Mouse (Mus musculus) stomach, postnatal 0 days (tissue): ENCODE measurements around the gene Ptcd3. TPM values are rescaled to one million over a fixed set of nuclear protein-coding genes. Genes with fewer than 3 reads are reported as not detected.

ENCODE experiments used
- ATAC-seq: fragments of 200-750 bp; cut with Nextera tagmentation; 2 replicates; pipeline ENCODE4 v1.8.0; 2017; ENCODE audit not compliant: low FRiP score, low TSS enrichment
- DNase-seq: peaks from one replicate; pipeline ENCODE4 v3.0.0-alpha.2; 2016; ENCODE audit warnings: low spot score
- H3K27ac ChIP-seq: fragments of 300-500 bp; sonication (generic); replicated peaks from 2 replicates; pipeline ENCODE4 v1.5.1; 2014; ENCODE audit warnings: mild to moderate bottlenecking, control low read depth
- H3K27me3 ChIP-seq: fragments of 300-500 bp; sonication (generic); 2 replicates; pipeline ENCODE4 v1.6.1; 2014; ENCODE audit warnings: low read length; ENCODE audit not compliant: control insufficient read depth, insufficient read depth
- H3K36me3 ChIP-seq: fragments of 300-500 bp; sonication (generic); 2 replicates; pipeline ENCODE4 v1.6.1; 2014; ENCODE audit warnings: low read length, mixed read lengths; ENCODE audit not compliant: control insufficient read depth, insufficient read depth
- H3K4me1 ChIP-seq: fragments of 300-500 bp; sonication (generic); replicated peaks from 2 replicates; pipeline ENCODE4 v1.6.1; 2014; ENCODE audit warnings: antibody characterized with exemption; ENCODE audit not compliant: control insufficient read depth, insufficient read depth
- H3K4me2 ChIP-seq: fragments of 300-500 bp; sonication (generic); replicated peaks from 2 replicates; pipeline ENCODE4 v1.6.1; 2014; ENCODE audit warnings: low read depth, mild to moderate bottlenecking, control low read depth, moderate library complexity
- H3K4me3 ChIP-seq: fragments of 300-500 bp; sonication (generic); 2 replicates; pipeline ENCODE4 v1.5.1; 2014; ENCODE audit warnings: low read depth, low read length, control low read depth
- H3K9ac ChIP-seq: fragments of 300-500 bp; sonication (generic); 2 replicates; pipeline ENCODE4 v1.6.1; 2014; ENCODE audit warnings: mild to moderate bottlenecking, low read length, control low read depth, mixed read lengths
- H3K9me3 ChIP-seq: fragments of 300-500 bp; sonication (generic); 2 replicates; pipeline ENCODE4 v1.6.1; 2016; ENCODE audit warnings: low read length; ENCODE audit not compliant: control insufficient read depth
- CTCF ChIP-seq: IDR thresholded peaks from 2 replicates; pipeline ENCODE4 v1.5.1; 2016; ENCODE audit warnings: antibody characterized with exemption, low read depth, mild to moderate bottlenecking, moderate library complexity
- EP300 ChIP-seq: optimal IDR thresholded peaks from 2 replicates; pipeline ENCODE3; 2016; ENCODE audit warnings: antibody characterized with exemption
- WGBS: fragments of 180-500 bp; shearing (Covaris S2); extraction: QIAGEN DNeasy Blood & Tissue Kit; methylation state at CpG from one replicate; pipeline ENCODE4 v1.1.7; 2014; 5-methylcytosine and 5-hydroxymethylcytosine counted together
- polyA plus RNA-seq: library from polyadenylated mRNA; unstranded; fragments of >200 nt; fragmentation: Nextera tagmentation; extraction: Ambion mirVana; gene quantifications from 2 replicates; pipeline ENCODE4 v1.2.1, GENCODE M21; 2015

Ptcd3 gene
- polyA plus RNA-seq, 1 experiment from 2014 or later, result 31.1 TPM

- H3K27ac ChIP-seq, result no peak overlapping the region
- 97% methylated on average over 1 of the region's 1 CpGs for WGBS
- H3K4me1 ChIP-seq, result no peaks in the 10 kb centered on the region
- TF ChIP-seq EP300, result no peak
- TF ChIP-seq CTCF, result no peak
- no peak overlapping the region for H3K4me2 ChIP-seq
- no peak overlapping the region for H3K4me3 ChIP-seq
- H3K27me3 ChIP-seq, result no peaks in the 10 kb centered on the region
- no peaks in the 10 kb centered on the region for H3K9me3 ChIP-seq
- H3K9ac ChIP-seq, result no peak overlapping the region
- DNase-seq (no peak), ATAC-seq (no peak)
- no peaks in the 10 kb centered on the region for H3K36me3 ChIP-seq
Observed at GRCm38 (mm10) chr6:71840597-71841290, 67.8 kb downstream of the Ptcd3 start.

GRCm38 (mm10) chr6:71839815-71840214, 68.7 kb downstream of the Ptcd3 start:
- no peak for TF ChIP-seq CTCF
- no peak for TF ChIP-seq EP300
- H3K9me3 ChIP-seq, result no peaks in the 10 kb centered on the region
- no peak overlapping the region for H3K4me3 ChIP-seq
- ATAC-seq (no peak), DNase-seq (no peak)
- no peaks in the 10 kb centered on the region for H3K27me3 ChIP-seq
- H3K27ac ChIP-seq, result no peak overlapping the region
- H3K36me3 ChIP-seq, result no peaks in the 10 kb centered on the region
- no peak overlapping the region for H3K9ac ChIP-seq
- no peak overlapping the region for H3K4me2 ChIP-seq
- no peaks in the 10 kb centered on the region for H3K4me1 ChIP-seq

- H3K36me3 ChIP-seq, result no peaks in the 10 kb centered on the region
- no peak overlapping the region for H3K9ac ChIP-seq
- H3K4me3 ChIP-seq, result no peak overlapping the region
- TF ChIP-seq EP300 (no peak), CTCF (no peak)
- WGBS, result 66% methylated on average over 2 of the region's 2 CpGs
- H3K4me2 ChIP-seq, result no peak overlapping the region
- H3K9me3 ChIP-seq, result no peaks in the 10 kb centered on the region
- no peak overlapping the region for H3K27ac ChIP-seq
- no peak for ATAC-seq
- DNase-seq, result no peak
- no peaks in the 10 kb centered on the region for H3K27me3 ChIP-seq
- H3K4me1 ChIP-seq, result no peaks in the 10 kb centered on the region
Observed at GRCm38 (mm10) chr6:71836811-71837210, 71.7 kb downstream of the Ptcd3 start.

- TF ChIP-seq EP300 (peak; percentile 28), CTCF (no peak)
- DNase-seq (peak; percentile 96), ATAC-seq (peak; percentile 99)
- H3K4me1 ChIP-seq, result no peaks in the 10 kb centered on the region
- H3K27me3 ChIP-seq, result no peaks in the 10 kb centered on the region
- H3K9ac ChIP-seq, result peak overlapping the region; percentile 91
- peak overlapping the region; percentile 98 for H3K27ac ChIP-seq
- under 1% methylated on average over 20 of the region's 21 CpGs for WGBS
- peak overlapping the region; percentile 93 for H3K4me3 ChIP-seq
- H3K9me3 ChIP-seq, result no peaks in the 10 kb centered on the region
- H3K4me2 ChIP-seq, result peak overlapping the region; percentile 73
- no peaks in the 10 kb centered on the region for H3K36me3 ChIP-seq
Observed at GRCm38 (mm10) chr6:71831581-71831960, 77.0 kb downstream of the Ptcd3 start.

GRCm38 (mm10) chr6:71830690-71831580, 77.6 kb downstream of the Ptcd3 start, which contains the start of gene Immt:
Gene Immt (plus strand): TSS chr6:71831331.
- ATAC-seq, result peak; percentile 99

More at GRCm38 (mm10) chr6:71830690-71831580, 77.6 kb downstream of the Ptcd3 start, which contains the start of gene Immt:
- Histone ChIP-seq H3K9ac (peak within 1 kb of the TSS; percentile 91), H3K4me2 (peak within 1 kb of the TSS; percentile 73), H3K27me3 (no peaks in the 10 kb centered on the region), H3K9me3 (no peaks in the 10 kb centered on the region), H3K36me3 (no peaks in the 10 kb centered on the region), H3K27ac (peak within 1 kb of the TSS; percentile 98), H3K4me3 (peak within 1 kb of the TSS; percentile 93), H3K4me1 (no peaks in the 10 kb centered on the region)
- DNase-seq, result peak; percentile 98
- TF ChIP-seq CTCF, result peak; percentile 33; the same call in 1 of the 2 replicates
- TF ChIP-seq EP300, result peak; percentile 68
- WGBS, result under 1% methylated on average over 62 of the region's 64 CpGs

Other genes starting within 250 kb of the Ptcd3 start
- 6.7 and 7.5 TPM in 2 replicates for gene Reep1, start 201.2 kb downstream of the Ptcd3 start, polyA plus RNA-seq
- 61.4 and 65.2 TPM in 2 replicates for gene Mrpl35, start 81.8 kb downstream of the Ptcd3 start, polyA plus RNA-seq
- gene Immt, start 77.4 kb downstream of the Ptcd3 start, polyA plus RNA-seq, result 132 and 140 TPM in 2 replicates
- 8.4 and 9.8 TPM in 2 replicates for gene Polr1a, start 303 bp upstream of the Ptcd3 start, polyA plus RNA-seq
- gene St3gal5, start 188.8 kb upstream of the Ptcd3 start, polyA plus RNA-seq, result 13.4 and 14.2 TPM in 2 replicates